Mouse (Mus musculus) ES-E14 (cell line): ENCODE data around the gene Il13.

Experiments used
- CHD2 ChIP-seq: IDR thresholded peaks from 2 replicates; pipeline ENCODE4 v1.6.1; 2014; ENCODE audit warnings: mild to moderate bottlenecking, low read depth, low read length, inconsistent platforms
- MAFK ChIP-seq: IDR thresholded peaks from 2 replicates; pipeline ENCODE4 v1.6.1; 2014; ENCODE audit warnings: mild to moderate bottlenecking, low read depth, low read length, inconsistent platforms; ENCODE audit not compliant: insufficient read depth

DNA sequence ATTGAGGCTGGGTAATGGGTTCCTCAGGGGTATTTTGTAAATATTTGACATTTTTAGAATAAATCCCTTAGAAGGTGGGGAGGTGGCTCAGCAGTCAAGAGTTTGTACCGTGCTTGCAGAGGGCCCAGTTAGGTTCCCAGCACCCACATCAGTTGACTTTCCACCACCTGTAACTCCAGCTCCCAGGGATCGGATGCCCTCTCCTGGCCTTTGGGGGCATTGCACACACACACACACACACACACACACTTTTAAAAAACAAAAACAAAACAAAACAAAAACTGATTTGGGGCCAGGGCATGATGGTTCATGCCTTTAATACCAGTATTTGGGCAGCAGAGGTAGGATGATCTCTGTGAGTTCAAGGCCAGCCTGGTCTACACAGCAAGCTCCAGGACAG, 10.4 kb downstream of the Il13 start:
- TF ChIP-seq MAFK (no peak), CHD2 (no peak)
